Mouse (Mus musculus) gastrocnemius, postnatal 4 days (tissue): ENCODE data around the gene Cck. TPM values are rescaled to one million over a fixed set of nuclear protein-coding genes. Genes with fewer than 3 reads are reported as not detected.
"Not testable (repeated sequence)": the region's sequence is repeated elsewhere in the genome, so short reads cannot be mapped to it uniquely, and the experiment has no call there.

Experiments
- DNase-seq, 2 experiments: peaks; one replicate each; pipeline ENCODE4 v3.0.0; 2021 to 2022; ENCODE audit warnings: low spot score in 2 of 2, mixed read lengths in 2 of 2
- total RNA-seq, 2 experiments: library from RNA; stranded (reverse); gene quantifications; 2 replicates each; pipeline ENCODE4 v1.2.3; 2021

Gene Cck
- total RNA-seq, 2 experiments from 2014 or later = 6.2 to 8.7 TPM

DNA sequence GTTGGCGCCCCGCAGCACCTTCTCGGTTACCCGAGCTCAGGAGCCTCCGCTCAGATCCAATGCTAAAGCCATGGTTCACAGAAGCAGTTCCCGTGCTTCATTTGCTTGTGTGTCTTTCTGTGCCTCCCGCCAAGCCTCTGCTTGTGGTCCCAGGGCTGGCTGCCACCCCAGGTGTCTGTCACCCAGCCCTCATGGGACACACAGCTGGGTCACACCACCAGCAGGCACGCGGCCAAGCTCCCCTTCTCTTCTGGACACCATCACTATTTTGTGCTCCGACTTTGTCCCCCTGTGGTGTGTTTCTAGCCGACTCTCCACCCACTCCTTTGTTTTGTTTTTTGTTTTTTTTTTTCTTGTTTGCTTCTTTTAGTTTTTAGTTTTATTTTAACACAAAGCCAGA lies 28.0 kb downstream of the Cck start:
- DNase-seq = no peak

DNA sequence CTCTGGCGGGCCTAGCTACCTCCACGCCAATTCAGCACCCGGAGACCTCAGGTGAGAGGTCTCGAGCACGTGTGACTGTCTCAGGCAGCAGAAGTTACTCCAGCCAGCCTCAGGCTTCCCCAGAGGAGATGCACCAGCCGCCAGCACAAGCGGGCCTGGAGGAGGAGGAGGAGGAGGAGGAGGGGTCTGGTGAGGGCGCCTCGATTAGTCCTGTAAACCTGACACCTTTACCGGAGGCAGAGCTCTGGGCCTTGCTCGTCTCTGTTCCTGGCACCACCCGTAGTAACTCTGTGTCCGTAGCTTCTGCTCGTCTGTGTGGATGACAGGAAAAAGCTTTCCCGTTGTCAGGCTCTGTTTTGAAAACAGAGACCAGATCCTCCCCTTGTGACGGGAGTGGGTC lies 35.0 kb downstream of the Cck start:
- no peak for DNase-seq

- DNase-seq = no peak
Observed at GRCm38 (mm10) chr9:121459950-121460349, 35.5 kb downstream of the Cck start.

- peak in 1 of 2 experiments; percentile 52 for DNase-seq
Observed at GRCm38 (mm10) chr9:121458466-121458865, 37.0 kb downstream of the Cck start.

DNA sequence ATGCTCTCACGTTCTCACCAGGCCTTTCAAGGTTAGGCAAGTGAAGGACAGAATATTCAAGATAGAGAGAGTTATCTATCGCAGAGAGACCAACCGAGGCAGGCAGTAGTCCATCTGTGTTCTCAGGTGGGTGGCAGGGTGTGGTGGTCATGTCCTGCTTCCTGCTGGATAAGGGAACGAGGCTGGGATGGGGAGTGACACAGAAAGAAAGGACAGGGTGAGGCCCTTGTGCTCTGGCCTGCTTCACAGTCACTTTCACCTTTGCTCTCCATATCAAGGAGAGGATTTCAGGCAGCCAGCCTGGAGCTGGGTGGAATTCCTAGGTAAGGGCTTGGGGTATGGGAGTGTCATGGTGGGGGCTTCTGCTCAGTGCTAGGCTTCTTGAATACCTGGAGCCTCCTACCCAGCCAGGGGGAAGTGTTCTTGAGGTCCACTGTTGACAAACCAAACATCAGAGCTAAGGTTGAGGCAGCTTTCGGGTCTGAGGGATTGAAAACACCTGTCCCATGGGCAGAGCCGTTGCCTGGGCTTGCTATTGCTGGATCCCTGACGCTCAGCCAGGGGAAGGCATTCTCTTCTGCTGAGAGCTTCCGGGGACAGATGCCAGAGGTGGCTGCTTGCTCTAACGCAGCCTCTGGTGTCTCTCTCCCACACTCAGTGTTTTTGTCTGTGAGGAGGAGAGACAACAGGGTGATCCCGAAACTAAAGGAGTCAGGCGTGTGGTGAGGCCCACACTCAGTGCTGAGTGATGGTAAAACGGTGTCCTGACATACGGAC lies 38.6 kb downstream of the Cck start:
- no peak for DNase-seq

DNA sequence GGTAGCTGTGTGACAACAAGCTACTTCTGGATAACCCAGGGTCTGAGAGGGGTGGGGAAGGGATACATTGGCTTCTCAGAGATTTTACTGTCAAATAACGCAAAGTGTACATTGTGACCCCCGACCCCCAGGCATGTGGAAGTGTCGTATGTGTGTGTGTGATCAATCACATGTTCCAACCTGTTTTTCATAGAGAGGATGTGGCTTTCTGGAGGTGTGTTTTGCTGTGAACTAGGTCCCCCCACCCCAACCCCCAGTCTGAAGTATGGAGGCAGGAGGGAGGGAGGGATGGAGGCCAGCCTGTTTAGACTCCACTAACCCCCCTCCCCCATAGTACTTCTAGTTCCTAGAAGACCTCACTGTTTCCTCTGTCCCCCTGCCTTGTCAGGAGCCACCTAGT lies 40.6 kb downstream of the Cck start:
- DNase-seq = no peak

GRCm38 (mm10) chr9:121452342-121452942 lies 43.1 kb downstream of the Cck start:
- DNase-seq = not testable (repeated sequence)

- DNase-seq = no peak
Observed at GRCm38 (mm10) chr9:121446431-121446831, 49.1 kb downstream of the Cck start.

GRCm38 (mm10) chr9:121445364-121445763 lies 50.1 kb downstream of the Cck start:
- no peak for DNase-seq

- DNase-seq = no peak
Observed at GRCm38 (mm10) chr9:121444367-121444707, 51.2 kb downstream of the Cck start.

DNA sequence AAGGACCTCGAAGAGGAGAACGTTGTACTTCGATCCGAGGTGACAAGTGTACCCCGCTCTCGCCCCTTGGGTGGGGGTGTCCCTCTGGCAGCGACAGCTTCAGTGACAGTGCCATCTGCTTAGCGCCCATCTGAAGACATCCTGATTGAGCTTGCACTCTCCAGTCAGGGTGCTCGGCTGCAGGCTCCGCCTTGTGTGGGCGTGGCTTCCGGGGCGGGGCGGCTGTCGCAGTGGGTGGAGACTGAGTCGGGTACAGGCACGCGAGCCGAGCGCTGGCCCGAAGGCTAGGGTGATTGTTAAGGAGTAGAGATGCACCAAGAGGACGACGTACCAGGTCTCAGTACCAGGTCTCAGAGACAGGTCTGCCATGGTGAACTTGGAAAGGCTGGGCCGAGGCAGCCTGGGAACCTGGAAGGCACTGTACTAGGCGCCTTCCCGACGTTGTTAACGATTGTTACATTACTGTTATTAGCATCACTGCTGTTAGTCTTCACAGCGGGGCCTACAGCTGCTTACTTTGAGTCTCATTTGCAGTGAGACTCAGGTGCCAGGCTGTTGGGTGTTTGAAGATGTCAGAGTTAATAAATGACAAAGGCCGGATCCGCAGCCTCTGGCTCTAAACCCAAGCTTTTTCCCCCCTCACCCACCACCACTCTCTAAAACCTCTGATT lies 51.7 kb downstream of the Cck start:
- DNase-seq = no peak

DNA sequence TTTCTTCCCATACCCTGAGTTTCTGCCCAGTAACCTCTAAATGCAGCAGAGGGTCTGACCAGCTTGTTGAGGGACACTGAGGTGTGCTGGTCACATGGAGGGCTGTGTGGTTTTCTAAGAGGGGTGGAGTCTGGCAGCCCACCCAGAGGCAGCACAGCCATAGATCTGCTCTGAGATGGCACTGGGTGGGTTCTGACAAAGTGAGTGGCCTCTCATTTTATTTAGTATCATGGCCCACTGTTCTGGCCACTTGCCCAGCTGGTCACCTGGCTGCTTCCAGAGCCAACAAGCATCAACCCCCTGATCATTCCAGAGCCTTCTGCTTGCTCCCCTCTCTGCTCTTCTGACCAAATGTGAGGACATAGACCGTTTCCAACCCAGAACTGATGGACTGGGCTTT lies 53.3 kb downstream of the Cck start:
- no peak for DNase-seq

Other genes with a start within 250 kb of the Cck start
- 1 to 10 TPM; 2.2 to 2.3 TPM for gene Ulk4, start 218.5 kb downstream of the Cck start, total RNA-seq
- 100 to 1,000 TPM; 193 to 204 TPM for gene Trak1, start 198.2 kb downstream of the Cck start, total RNA-seq
- gene Lyzl4, start 146.4 kb upstream of the Cck start, total RNA-seq = 1 to 10 TPM in 1 of 2 experiments, under 1 TPM in 1; 0.81 to 1.2 TPM
- under 1 TPM; 0.21 to 0.66 TPM for gene Vipr1, start 147.0 kb upstream of the Cck start, total RNA-seq
- 1 to 10 TPM; 6.8 to 8.5 TPM for gene Sec22c, start 209.8 kb upstream of the Cck start, total RNA-seq
- gene Ss18l2, start 214.6 kb upstream of the Cck start, total RNA-seq = 10 to 100 TPM; 80.4 to 80.8 TPM
- 100 to 1,000 TPM in 1 of 2 experiments, 10 to 100 TPM in 1; 75.2 to 104 TPM for gene Nktr, start 223.5 kb upstream of the Cck start, total RNA-seq